ENCODE assay signal across 7 mouse cellular contexts in the genomic region with DNA sequence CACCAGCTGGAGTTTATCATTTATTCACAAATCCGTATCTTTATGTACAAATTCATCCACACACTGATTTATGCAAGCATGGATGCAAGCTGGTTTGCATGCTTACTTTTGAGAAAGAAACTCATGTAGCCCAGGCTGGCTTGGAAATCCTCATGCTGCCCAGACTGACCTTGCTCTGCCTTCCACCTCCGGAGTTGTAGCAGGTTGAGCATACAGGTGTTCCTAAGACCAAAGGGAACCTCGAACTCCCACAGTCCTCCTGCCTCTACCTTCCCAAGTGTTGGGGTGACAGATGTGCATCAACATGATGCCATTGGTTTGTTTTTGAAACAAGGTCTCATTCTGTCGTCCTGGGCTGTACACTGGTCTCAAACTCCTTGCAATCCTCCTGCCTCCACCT. TPM values are rescaled to one million over a fixed set of nuclear protein-coding genes. Genes with fewer than 3 reads are reported as not detected.
DNase-seq lines count a peak whose midpoint lies in the region; ATAC-seq and TF ChIP-seq lines count a peak whose summit lies in the region.

No protein-coding gene starts in this region.

- H3K4me1 ChIP-seq in forebrain, embryonic 11.5 days (replicated peaks; ENCODE audit: control insufficient read depth, insufficient read depth, low read length) = peaks cover 11% of the 10 kb centered on the region; the same call in 1 of the 2 replicates
- H3K4me1 ChIP-seq in hindbrain, postnatal 0 days (ENCODE audit: insufficient read depth, low read length) = peaks cover 10% of the 10 kb centered on the region; the same call in 1 of the 2 replicates

- peaks cover 7% of the 10 kb centered on the region for H3K79me2 ChIP-seq in myocyte (ENCODE audit: control insufficient read depth, insufficient read depth)

- peaks cover 5% of the 10 kb centered on the region; the same call in 1 of the 2 replicates for H3K36me3 ChIP-seq in forebrain, embryonic 11.5 days (ENCODE audit: control insufficient read depth, insufficient read depth, low read length)
- H3K36me3 ChIP-seq in hindbrain, postnatal 0 days (ENCODE audit: insufficient read depth, low read length) = peaks cover 23% of the 10 kb centered on the region
- H3K36me3 ChIP-seq in myocyte (ENCODE audit: control insufficient read depth, insufficient read depth) = no peaks in the 10 kb centered on the region

- H3K9me3 ChIP-seq in forebrain, embryonic 11.5 days (ENCODE audit: control insufficient read depth, low read length) = no peaks in the 10 kb centered on the region
- H3K9me3 ChIP-seq in hindbrain, postnatal 0 days (ENCODE audit: low read length) = no peaks in the 10 kb centered on the region

- no peak overlapping the region for H3ac ChIP-seq in myocyte (ENCODE audit: control insufficient read depth, insufficient read length)

- peak overlapping the region; percentile 60; the same call in 1 of the 2 replicates for H3K4me2 ChIP-seq in forebrain, embryonic 11.5 days (ENCODE audit: low read depth, low read length, severe bottlenecking)
- H3K4me2 ChIP-seq in hindbrain, postnatal 0 days (ENCODE audit: low read depth, low read length) = peak overlapping the region; percentile 61
- H3K4me2 ChIP-seq in myocyte (ENCODE audit: low read depth) = peak overlapping the region; percentile 73

- no peaks in the 10 kb centered on the region for H3K27me3 ChIP-seq in forebrain, embryonic 11.5 days (ENCODE audit: control insufficient read depth, insufficient read depth, low read length)
- no peaks in the 10 kb centered on the region for H3K27me3 ChIP-seq in hindbrain, postnatal 0 days (ENCODE audit: insufficient read depth, low read length)
- no peaks in the 10 kb centered on the region for H3K27me3 ChIP-seq in myocyte (ENCODE audit: control insufficient read depth, insufficient read depth, insufficient read length)

- H3K9ac ChIP-seq in forebrain, embryonic 11.5 days (ENCODE audit: low read length) = no peak overlapping the region
- H3K9ac ChIP-seq in hindbrain, postnatal 0 days (replicated peaks; ENCODE audit: low read length) = peak overlapping the region; percentile 89

- ATAC-seq in forebrain, embryonic 11.5 days (replicated peaks; ENCODE audit: low FRiP score) = no peak
- ATAC-seq in hindbrain, postnatal 0 days = no peak

- TF ChIP-seq CTCF in layer of hippocampus, adult 2 months (conservative IDR thresholded peaks at IDR 0.05) = no peak
- TF ChIP-seq CTCF in hindbrain, postnatal 0 days (IDR thresholded peaks at IDR 0.05; ENCODE audit: low read depth) = no peak

- TF ChIP-seq POLR2A in myocyte (IDR thresholded peaks at IDR 0.05; ENCODE audit: insufficient read length, low read depth) = no peak

- WGBS in forebrain, embryonic 11.5 days = 76% methylated on average over 4 of the region's 4 CpGs
- WGBS in hindbrain, postnatal 0 days = 79% methylated on average over 4 of the region's 4 CpGs

- no peak for DNase-seq in layer of hippocampus, adult 2 months (ENCODE audit: low spot score in 2 of 2)
- no peak for DNase-seq in layer of hippocampus, adult 11-12 months (ENCODE audit: low spot score)
- no peak for DNase-seq in forebrain, embryonic 11.5 days (ENCODE audit: low spot score)
- DNase-seq in hindbrain, postnatal 0 days (ENCODE audit: low spot score) = no peak
- no peak for DNase-seq in cerebellum, postnatal 25 days
- no peak for DNase-seq in MN1 (ENCODE audit: low spot score)

- peak overlapping the region; percentile 72 for H3K4me3 ChIP-seq in layer of hippocampus, adult 2 months
- H3K4me3 ChIP-seq in forebrain, embryonic 11.5 days (ENCODE audit: low read depth, low read length) = peak overlapping the region; percentile 86; the same call in 1 of the 2 replicates
- peak overlapping the region; percentile 88 for H3K4me3 ChIP-seq in hindbrain, postnatal 0 days (ENCODE audit: low read length)
- peak overlapping the region; percentile 45 for H3K4me3 ChIP-seq in myocyte

- peak overlapping the region; percentile 96 for H3K27ac ChIP-seq in layer of hippocampus, adult 2 months
- H3K27ac ChIP-seq in forebrain, embryonic 11.5 days (ENCODE audit: low read depth, low read length) = no peak overlapping the region
- peak overlapping the region; percentile 92; the same call in 1 of the 2 replicates for H3K27ac ChIP-seq in hindbrain, postnatal 0 days

TF ChIP-seq in myocyte, 11 proteins besides CTCF, POLR2A, EP300 and RAD21:
- no peak for TF ChIP-seq TCF12 (IDR thresholded peaks at IDR 0.05; ENCODE audit: insufficient read depth, poor library complexity, severe bottlenecking)
- TF ChIP-seq TCF3 (IDR thresholded peaks at IDR 0.05; ENCODE audit: insufficient read length, low read depth) = no peak
- TF ChIP-seq MYOG (IDR thresholded peaks at IDR 0.05; ENCODE audit: control insufficient read depth in 1 of 3, insufficient read depth in 1 of 3, insufficient read length in 2 of 3, low read depth in 2 of 3) = no peak
- TF ChIP-seq USF1 (IDR thresholded peaks at IDR 0.05; ENCODE audit: low read depth) = no peak
- TF ChIP-seq E2F4 (IDR thresholded peaks at IDR 0.05; ENCODE audit: insufficient read depth) = no peak

RNA-seq across cellular contexts. Expression of a gene that starts 1.3 kb away (rescaled TPM):
- total RNA-seq in layer of hippocampus, adult 2 months (2021) = 100 to 1,000 TPM; 260 to 270 TPM
- 76.6 and 76.7 TPM in 2 replicates for polyA plus RNA-seq in forebrain, embryonic 11.5 days (2014; fragmentation: Nextera tagmentation; extraction: Ambion mirVana)
- 325 and 330 TPM in 2 replicates for total RNA-seq in hindbrain, postnatal 0 days (2014; rRNA removed)
- 190 and 195 TPM in 2 replicates for polyA plus RNA-seq in hindbrain, postnatal 0 days (2015; fragmentation: Nextera tagmentation; extraction: Ambion mirVana)
- polyA plus RNA-seq in myocyte (2012; fragmentation: generic; extraction: Trizol) = 67.0 TPM

RNA-seq across cellular contexts. Expression of a gene that starts 2.6 kb away (rescaled TPM):
- 10 to 100 TPM; 39.7 to 45.4 TPM for total RNA-seq in layer of hippocampus, adult 2 months (2021)
- polyA plus RNA-seq in forebrain, embryonic 11.5 days (2014; fragmentation: Nextera tagmentation; extraction: Ambion mirVana) = 186 TPM in 2 replicates
- total RNA-seq in hindbrain, postnatal 0 days (2014; rRNA removed) = 77.9 and 127 TPM in 2 replicates
- 155 and 164 TPM in 2 replicates for polyA plus RNA-seq in hindbrain, postnatal 0 days (2015; fragmentation: Nextera tagmentation; extraction: Ambion mirVana)
- polyA plus RNA-seq in myocyte (2012; fragmentation: generic; extraction: Trizol) = 79.0 TPM

RNA-seq across cellular contexts. Expression of a gene that starts 6.8 kb away (rescaled TPM):
- 10 to 100 TPM; 83.2 to 89.7 TPM for total RNA-seq in layer of hippocampus, adult 2 months (2021)
- 133 and 146 TPM in 2 replicates for polyA plus RNA-seq in forebrain, embryonic 11.5 days (2014; fragmentation: Nextera tagmentation; extraction: Ambion mirVana)
- 191 and 195 TPM in 2 replicates for total RNA-seq in hindbrain, postnatal 0 days (2014; rRNA removed)
- polyA plus RNA-seq in hindbrain, postnatal 0 days (2015; fragmentation: Nextera tagmentation; extraction: Ambion mirVana) = 241 and 246 TPM in 2 replicates
- polyA plus RNA-seq in myocyte (2012; fragmentation: generic; extraction: Trizol) = 117 TPM

RNA-seq across cellular contexts. Expression of a gene that starts 23.6 kb away (rescaled TPM):
- 10 to 100 TPM; 52.9 to 55.3 TPM for total RNA-seq in layer of hippocampus, adult 2 months (2021)
- polyA plus RNA-seq in forebrain, embryonic 11.5 days (2014; fragmentation: Nextera tagmentation; extraction: Ambion mirVana) = 5.7 and 9.3 TPM in 2 replicates
- 78.6 and 80.5 TPM in 2 replicates for total RNA-seq in hindbrain, postnatal 0 days (2014; rRNA removed)
- polyA plus RNA-seq in hindbrain, postnatal 0 days (2015; fragmentation: Nextera tagmentation; extraction: Ambion mirVana) = 4.7 and 5.3 TPM in 2 replicates
- 27.5 TPM for polyA plus RNA-seq in myocyte (2012; fragmentation: generic; extraction: Trizol)

RNA-seq across cellular contexts. Expression of a gene that starts 25.7 kb away (rescaled TPM):
- total RNA-seq in layer of hippocampus, adult 2 months (2021) = 10 to 100 TPM; 28.7 to 32.1 TPM
- polyA plus RNA-seq in forebrain, embryonic 11.5 days (2014; fragmentation: Nextera tagmentation; extraction: Ambion mirVana) = 7.9 and 10.8 TPM in 2 replicates
- total RNA-seq in hindbrain, postnatal 0 days (2014; rRNA removed) = 36.1 and 58.5 TPM in 2 replicates
- 12.1 and 15.5 TPM in 2 replicates for polyA plus RNA-seq in hindbrain, postnatal 0 days (2015; fragmentation: Nextera tagmentation; extraction: Ambion mirVana)
- polyA plus RNA-seq in myocyte (2012; fragmentation: generic; extraction: Trizol) = 17.5 TPM
